Mouse (Mus musculus): ENCODE measurements around the gene Nsdhl. TPM values are rescaled to one million over a fixed set of nuclear protein-coding genes. Genes with fewer than 3 reads are reported as not detected.

Nsdhl gene
- polyA plus RNA-seq, 1 experiment from 2014 or later, result 44.2 TPM

- peak overlapping the region; percentile 51 for H3K4me2 ChIP-seq (replicated peaks)
- ATAC-seq, result peak; percentile 100
- WGBS, result 19% methylated on average over 26 of the region's 27 CpGs
- peak overlapping the region; percentile 82 for H3K27ac ChIP-seq
- no peaks in the 10 kb centered on the region for H3K36me3 ChIP-seq
- peak overlapping the region; percentile 39; the same call in 1 of the 2 replicates for H3K9ac ChIP-seq (replicated peaks)
- H3K4me1 ChIP-seq (replicated peaks), result no peaks in the 10 kb centered on the region
- no peaks in the 10 kb centered on the region for H3K27me3 ChIP-seq
- no peaks in the 10 kb centered on the region for H3K9me3 ChIP-seq
- peak overlapping the region; percentile 35 for H3K4me3 ChIP-seq (replicated peaks)
These were observed 89.5 kb downstream of the Nsdhl start for GRCm38 (mm10) chrX:73007597-73008479.

MicroRNAs within 50 kb of the gene (microRNA counts, 519-probe panel; counts per million panel counts)
- 110 counts per million, percentile 56 among the panel's probes with 10 or more counts for microRNA mmu-miR-2137

Small RNA genes lying within 50 kb of the gene (microRNA-seq; reads per million reads assigned to microRNA genes)
- gene Mir2137, result 1.2 reads per million

Other genes starting within 250 kb of the Nsdhl start
- gene Gabrq, start 93.4 kb upstream of the Nsdhl start, polyA plus RNA-seq (2015; fragmentation: Nextera tagmentation; extraction: Ambion mirVana), result 2.2 and 2.7 TPM in 2 replicates
- gene Cetn2, start 146 bp upstream of the Nsdhl start, polyA plus RNA-seq (2015; fragmentation: Nextera tagmentation; extraction: Ambion mirVana), result 90.9 and 96.0 TPM in 2 replicates
- 0.48 and 0.97 TPM in 2 replicates for gene Zfp185, start 68.8 kb downstream of the Nsdhl start, polyA plus RNA-seq (2015; fragmentation: Nextera tagmentation; extraction: Ambion mirVana)
- gene Pnma5, start 118.5 kb downstream of the Nsdhl start, polyA plus RNA-seq (2015; fragmentation: Nextera tagmentation; extraction: Ambion mirVana), result not detected in 2 replicates
- gene Pnma3, start 146.2 kb downstream of the Nsdhl start, polyA plus RNA-seq (2015; fragmentation: Nextera tagmentation; extraction: Ambion mirVana), result 2.3 and 2.6 TPM in 2 replicates
- gene Xlr4a, start 163.9 kb downstream of the Nsdhl start, polyA plus RNA-seq (2015; fragmentation: Nextera tagmentation; extraction: Ambion mirVana), result 0.59 and 0.93 TPM in 2 replicates
- 5.4 and 5.5 TPM in 2 replicates for gene Xlr3a, start 178.5 kb downstream of the Nsdhl start, polyA plus RNA-seq (2015; fragmentation: Nextera tagmentation; extraction: Ambion mirVana)
- gene Gm14685, start 198.5 kb downstream of the Nsdhl start, polyA plus RNA-seq (2015; fragmentation: Nextera tagmentation; extraction: Ambion mirVana), result 0.65 and 1.2 TPM in 2 replicates
- gene Xlr5b, start 230.2 kb downstream of the Nsdhl start, polyA plus RNA-seq (2015; fragmentation: Nextera tagmentation; extraction: Ambion mirVana), result not detected in 2 replicates
- 0.63 and 0.90 TPM in 2 replicates for gene DXBay18, start 230.9 kb downstream of the Nsdhl start, polyA plus RNA-seq (2015; fragmentation: Nextera tagmentation; extraction: Ambion mirVana)

Data from midbrain, embryonic 13.5 days (tissue).